Mouse (Mus musculus): ENCODE results near the gene Snx11. TPM values are rescaled to one million over a fixed set of nuclear protein-coding genes. Genes with fewer than 3 reads are reported as not detected.

The Snx11 gene
- polyA plus RNA-seq, 1 experiment from 2014 or later, result 46.7 TPM

- Histone ChIP-seq H3K4me3 (ENCODE audit: low read depth, low read length) (peak overlapping the region; percentile 21), H3K9ac (ENCODE audit: low read depth, low read length) (0 out of 2 replicates have a peak overlapping the region, but pooled peaks have one; percentile 4), H3K4me1 (ENCODE audit: control insufficient read depth, insufficient read depth, low read length) (peaks cover 20% of the 10 kb centered on the region), H3K27me3 (ENCODE audit: control insufficient read depth, insufficient read depth, low read depth, low read length) (peaks cover 6% of the 10 kb centered on the region; the same call in 1 of the 2 replicates), H3K9me3 (replicated peaks; ENCODE audit: control insufficient read depth, low read length, poor library complexity, severe bottlenecking) (no peaks in the 10 kb centered on the region), H3K36me3 (ENCODE audit: control insufficient read depth, insufficient read depth, low read length) (no peaks in the 10 kb centered on the region), H3K27ac (ENCODE audit: low read length) (peak overlapping the region; percentile 42; the same call in 1 of the 2 replicates), H3K4me2 (ENCODE audit: low read length) (peak overlapping the region; percentile 50)
- 5% methylated on average over 12 of the region's 12 CpGs for WGBS
- ATAC-seq, result 0 out of 2 replicates have a peak, but pooled peaks have one; percentile 32
Measured at GRCm38 (mm10) chr11:96741995-96742394, 35.4 kb downstream of the Snx11 start.

DNA sequence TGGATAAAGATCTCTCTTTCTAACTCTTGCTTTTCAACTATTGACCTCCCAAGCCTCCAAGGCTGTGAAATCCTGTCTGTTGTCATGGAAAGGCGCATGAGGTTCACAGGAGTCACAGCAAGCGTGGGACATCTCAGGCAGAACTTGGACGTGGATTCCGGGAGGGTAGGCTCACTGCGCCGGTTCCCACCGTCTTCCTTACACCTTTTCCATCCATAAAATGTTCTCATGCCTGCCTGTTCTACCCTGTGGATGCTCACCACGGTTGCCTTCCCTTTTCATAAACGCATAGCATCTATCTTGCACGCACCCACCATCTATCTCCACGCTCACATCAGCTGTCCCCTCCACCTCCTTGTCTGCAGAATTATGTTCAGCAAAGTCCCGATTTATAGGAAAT is 36.6 kb downstream of the Snx11 start:
- H3K27me3 ChIP-seq (ENCODE audit: control insufficient read depth, insufficient read depth, low read depth, low read length), result peaks cover 6% of the 10 kb centered on the region; the same call in 1 of the 2 replicates
- no peak overlapping the region for H3K4me3 ChIP-seq (ENCODE audit: low read depth, low read length)
- WGBS, result 47% methylated on average over 12 of the region's 12 CpGs
- H3K27ac ChIP-seq (ENCODE audit: low read length), result no peak overlapping the region
- H3K36me3 ChIP-seq (ENCODE audit: control insufficient read depth, insufficient read depth, low read length), result no peaks in the 10 kb centered on the region
- H3K4me1 ChIP-seq (ENCODE audit: control insufficient read depth, insufficient read depth, low read length), result peaks cover 25% of the 10 kb centered on the region
- ATAC-seq, result no peak
- H3K9me3 ChIP-seq (replicated peaks; ENCODE audit: control insufficient read depth, low read length, poor library complexity, severe bottlenecking), result no peaks in the 10 kb centered on the region
- no peak overlapping the region for H3K4me2 ChIP-seq (ENCODE audit: low read length)
- no peak overlapping the region for H3K9ac ChIP-seq (ENCODE audit: low read depth, low read length)

GRCm38 (mm10) chr11:96737673-96738471 is 39.5 kb downstream of the Snx11 start:
- H3K27me3 ChIP-seq (ENCODE audit: control insufficient read depth, insufficient read depth, low read depth, low read length), result peaks cover 6% of the 10 kb centered on the region; the same call in 1 of the 2 replicates
- ATAC-seq, result no peak
- H3K27ac ChIP-seq (ENCODE audit: low read length), result no peak overlapping the region
- H3K4me2 ChIP-seq (ENCODE audit: low read length), result no peak overlapping the region
- no peaks in the 10 kb centered on the region for H3K9me3 ChIP-seq (replicated peaks; ENCODE audit: control insufficient read depth, low read length, poor library complexity, severe bottlenecking)
- H3K9ac ChIP-seq (ENCODE audit: low read depth, low read length), result no peak overlapping the region
- no peaks in the 10 kb centered on the region for H3K36me3 ChIP-seq (ENCODE audit: control insufficient read depth, insufficient read depth, low read length)
- H3K4me3 ChIP-seq (ENCODE audit: low read depth, low read length), result no peak overlapping the region
- H3K4me1 ChIP-seq (ENCODE audit: control insufficient read depth, insufficient read depth, low read length), result peaks cover 26% of the 10 kb centered on the region
- WGBS, result 63% methylated on average over 14 of the region's 14 CpGs

DNA sequence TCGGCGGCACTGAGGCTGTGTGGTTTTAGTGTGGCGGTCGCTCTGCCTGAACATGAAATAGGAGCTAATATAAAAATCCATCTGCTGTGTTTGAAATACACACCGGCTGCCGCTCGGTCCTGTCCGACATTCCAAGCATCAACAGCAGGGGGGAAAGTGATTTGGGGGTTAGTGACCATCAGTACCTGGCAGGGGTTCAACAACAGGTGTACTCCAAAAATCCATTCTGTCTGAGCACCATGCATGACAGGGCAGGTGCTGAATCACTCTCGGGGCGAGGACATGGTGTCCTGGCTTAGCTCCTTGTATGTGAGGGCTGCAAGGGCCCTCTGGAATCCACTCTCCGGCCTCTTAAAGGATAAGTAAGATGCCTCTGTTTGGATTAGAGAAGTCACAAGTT is 41.0 kb downstream of the Snx11 start:
- Histone ChIP-seq H3K4me1 (ENCODE audit: control insufficient read depth, insufficient read depth, low read length) (peaks cover 12% of the 10 kb centered on the region), H3K4me2 (ENCODE audit: low read length) (peak overlapping the region; percentile 51), H3K27ac (ENCODE audit: low read length) (peak overlapping the region; percentile 7; the same call in 1 of the 2 replicates), H3K36me3 (ENCODE audit: control insufficient read depth, insufficient read depth, low read length) (no peaks in the 10 kb centered on the region), H3K9ac (ENCODE audit: low read depth, low read length) (no peak overlapping the region), H3K9me3 (replicated peaks; ENCODE audit: control insufficient read depth, low read length, poor library complexity, severe bottlenecking) (no peaks in the 10 kb centered on the region), H3K27me3 (ENCODE audit: control insufficient read depth, insufficient read depth, low read depth, low read length) (peaks cover 6% of the 10 kb centered on the region; the same call in 1 of the 2 replicates), H3K4me3 (ENCODE audit: low read depth, low read length) (peak overlapping the region; percentile 25)
- peak; percentile 11; the same call in 1 of the 2 replicates for ATAC-seq
- WGBS, result 13% methylated on average over 11 of the region's 11 CpGs

- Histone ChIP-seq H3K9me3 (replicated peaks; ENCODE audit: control insufficient read depth, low read length, poor library complexity, severe bottlenecking) (no peaks in the 10 kb centered on the region), H3K36me3 (ENCODE audit: control insufficient read depth, insufficient read depth, low read length) (no peaks in the 10 kb centered on the region), H3K27me3 (ENCODE audit: control insufficient read depth, insufficient read depth, low read depth, low read length) (peaks cover 6% of the 10 kb centered on the region; the same call in 1 of the 2 replicates), H3K4me3 (ENCODE audit: low read depth, low read length) (peak overlapping the region; percentile 25), H3K27ac (ENCODE audit: low read length) (no peak overlapping the region; the same call in 1 of the 2 replicates), H3K4me2 (ENCODE audit: low read length) (peak overlapping the region; percentile 51), H3K9ac (ENCODE audit: low read depth, low read length) (peak overlapping the region; percentile 33; the same call in 1 of the 2 replicates), H3K4me1 (ENCODE audit: control insufficient read depth, insufficient read depth, low read length) (peaks cover 12% of the 10 kb centered on the region)
- peak; percentile 83 for ATAC-seq
- 2% methylated on average over 19 of the region's 19 CpGs for WGBS
Measured at GRCm38 (mm10) chr11:96735908-96736307, 41.5 kb downstream of the Snx11 start.

DNA sequence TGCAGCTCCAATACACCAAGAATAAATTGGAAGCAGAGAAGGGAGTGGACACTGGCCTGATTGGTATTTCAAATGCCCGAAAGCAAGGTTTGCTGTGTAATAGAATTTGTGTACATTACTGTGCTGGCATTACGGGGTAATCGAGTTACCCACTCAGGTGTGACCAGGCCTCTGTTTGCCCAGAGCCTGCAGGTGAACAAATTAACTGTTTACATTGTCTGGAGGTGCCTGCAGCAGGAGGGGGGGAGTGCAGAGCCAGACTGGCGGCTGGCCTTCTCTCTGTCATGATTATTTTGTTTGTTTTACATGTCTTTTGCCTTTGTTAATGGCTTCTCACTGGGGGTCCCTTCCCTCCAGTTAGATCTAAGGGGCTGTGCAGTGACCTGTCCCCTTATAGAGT is 44.7 kb downstream of the Snx11 start:
- Histone ChIP-seq H3K27ac (ENCODE audit: low read length) (no peak overlapping the region), H3K9me3 (replicated peaks; ENCODE audit: control insufficient read depth, low read length, poor library complexity, severe bottlenecking) (no peaks in the 10 kb centered on the region), H3K27me3 (ENCODE audit: control insufficient read depth, insufficient read depth, low read depth, low read length) (peaks cover 3% of the 10 kb centered on the region; the same call in 1 of the 2 replicates), H3K4me1 (ENCODE audit: control insufficient read depth, insufficient read depth, low read length) (peaks cover 12% of the 10 kb centered on the region), H3K4me2 (ENCODE audit: low read length) (no peak overlapping the region), H3K9ac (ENCODE audit: low read depth, low read length) (no peak overlapping the region), H3K36me3 (ENCODE audit: control insufficient read depth, insufficient read depth, low read length) (no peaks in the 10 kb centered on the region), H3K4me3 (ENCODE audit: low read depth, low read length) (no peak overlapping the region)
- ATAC-seq, result no peak
- WGBS, result 34% methylated on average over 4 of the region's 4 CpGs

DNA sequence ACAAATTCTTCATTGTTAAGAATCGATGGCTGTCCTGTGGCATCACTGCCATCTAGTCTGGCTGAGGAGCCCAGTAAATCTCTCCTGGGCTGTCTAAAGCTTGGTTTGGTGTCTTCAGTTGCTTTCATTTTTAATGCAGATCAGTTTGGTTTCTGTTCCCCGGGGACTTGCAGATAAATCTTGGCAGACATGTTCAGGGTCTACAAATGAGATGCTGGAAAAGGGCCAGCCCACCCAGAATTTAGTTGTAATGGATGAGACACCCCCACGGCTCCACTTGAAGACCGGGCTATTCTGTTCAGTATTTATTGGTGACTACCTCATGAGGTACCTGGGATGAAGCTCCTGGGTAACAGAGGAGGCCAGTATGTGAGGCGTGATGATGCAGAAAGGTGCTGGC is 47.0 kb downstream of the Snx11 start:
- no peaks in the 10 kb centered on the region for H3K27me3 ChIP-seq (ENCODE audit: control insufficient read depth, insufficient read depth, low read depth, low read length)
- WGBS, result 44% methylated on average over 5 of the region's 5 CpGs
- H3K27ac ChIP-seq (ENCODE audit: low read length), result no peak overlapping the region
- no peak overlapping the region for H3K4me3 ChIP-seq (ENCODE audit: low read depth, low read length)
- no peaks in the 10 kb centered on the region for H3K9me3 ChIP-seq (replicated peaks; ENCODE audit: control insufficient read depth, low read length, poor library complexity, severe bottlenecking)
- ATAC-seq, result no peak
- no peak overlapping the region; the same call in 1 of the 2 replicates for H3K4me2 ChIP-seq (ENCODE audit: low read length)
- no peaks in the 10 kb centered on the region for H3K36me3 ChIP-seq (ENCODE audit: control insufficient read depth, insufficient read depth, low read length)
- H3K4me1 ChIP-seq (ENCODE audit: control insufficient read depth, insufficient read depth, low read length), result peaks cover 4% of the 10 kb centered on the region; the same call in 1 of the 2 replicates
- H3K9ac ChIP-seq (ENCODE audit: low read depth, low read length), result no peak overlapping the region

DNA sequence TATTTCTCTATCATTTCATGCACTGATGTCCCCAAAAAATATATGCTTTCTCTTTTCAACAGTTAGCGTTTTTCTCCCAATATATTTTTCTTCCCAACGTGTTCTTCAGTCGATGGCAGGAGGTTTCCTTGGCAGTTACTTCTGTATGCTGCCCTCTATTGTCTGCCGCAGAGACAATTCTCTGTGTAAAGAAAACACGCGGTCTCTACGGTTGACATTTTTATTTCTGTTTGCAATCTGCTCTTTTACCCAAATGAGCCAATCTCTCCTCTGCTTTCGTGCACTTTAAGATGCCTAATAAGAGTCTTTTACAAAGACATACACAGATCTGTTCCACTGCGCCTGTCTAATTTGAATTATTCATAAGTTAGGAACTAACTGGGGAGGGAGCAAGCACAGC is 47.9 kb downstream of the Snx11 start:
- whole genome bisulfite sequencing, result 20% methylated on average over 9 of the region's 9 CpGs
- Histone ChIP-seq H3K9ac (ENCODE audit: low read depth, low read length) (no peak overlapping the region), H3K9me3 (replicated peaks; ENCODE audit: control insufficient read depth, low read length, poor library complexity, severe bottlenecking) (no peaks in the 10 kb centered on the region), H3K36me3 (ENCODE audit: control insufficient read depth, insufficient read depth, low read length) (no peaks in the 10 kb centered on the region), H3K27ac (ENCODE audit: low read length) (no peak overlapping the region), H3K27me3 (ENCODE audit: control insufficient read depth, insufficient read depth, low read depth, low read length) (no peaks in the 10 kb centered on the region), H3K4me3 (ENCODE audit: low read depth, low read length) (no peak overlapping the region), H3K4me1 (ENCODE audit: control insufficient read depth, insufficient read depth, low read length) (peaks cover 4% of the 10 kb centered on the region; the same call in 1 of the 2 replicates), H3K4me2 (ENCODE audit: low read length) (peak overlapping the region; percentile 3)
- no peak for ATAC-seq

- no peaks in the 10 kb centered on the region for H3K27me3 ChIP-seq (ENCODE audit: control insufficient read depth, insufficient read depth, low read depth, low read length)
- 46% methylated on average over 2 of the region's 2 CpGs for WGBS
Measured at GRCm38 (mm10) chr11:96728577-96728976, 48.8 kb downstream of the Snx11 start.

More at GRCm38 (mm10) chr11:96728577-96728976, 48.8 kb downstream of the Snx11 start:
- no peak overlapping the region for H3K4me3 ChIP-seq (ENCODE audit: low read depth, low read length)
- H3K9me3 ChIP-seq (replicated peaks; ENCODE audit: control insufficient read depth, low read length, poor library complexity, severe bottlenecking), result no peaks in the 10 kb centered on the region
- no peaks in the 10 kb centered on the region for H3K36me3 ChIP-seq (ENCODE audit: control insufficient read depth, insufficient read depth, low read length)
- no peak overlapping the region for H3K9ac ChIP-seq (ENCODE audit: low read depth, low read length)
- peaks cover 4% of the 10 kb centered on the region; the same call in 1 of the 2 replicates for H3K4me1 ChIP-seq (ENCODE audit: control insufficient read depth, insufficient read depth, low read length)
- ATAC-seq, result no peak
- H3K27ac ChIP-seq (ENCODE audit: low read length), result no peak overlapping the region
- no peak overlapping the region for H3K4me2 ChIP-seq (ENCODE audit: low read length)

Measured in midbrain, embryonic 16.5 days (tissue).